Mouse (Mus musculus) lung, postnatal 10 days (tissue): ENCODE results near the gene Efna5.

Source experiments
- DNase-seq: peaks from one replicate; pipeline ENCODE4 v3.0.0; 2021

Gene Efna5

DNA sequence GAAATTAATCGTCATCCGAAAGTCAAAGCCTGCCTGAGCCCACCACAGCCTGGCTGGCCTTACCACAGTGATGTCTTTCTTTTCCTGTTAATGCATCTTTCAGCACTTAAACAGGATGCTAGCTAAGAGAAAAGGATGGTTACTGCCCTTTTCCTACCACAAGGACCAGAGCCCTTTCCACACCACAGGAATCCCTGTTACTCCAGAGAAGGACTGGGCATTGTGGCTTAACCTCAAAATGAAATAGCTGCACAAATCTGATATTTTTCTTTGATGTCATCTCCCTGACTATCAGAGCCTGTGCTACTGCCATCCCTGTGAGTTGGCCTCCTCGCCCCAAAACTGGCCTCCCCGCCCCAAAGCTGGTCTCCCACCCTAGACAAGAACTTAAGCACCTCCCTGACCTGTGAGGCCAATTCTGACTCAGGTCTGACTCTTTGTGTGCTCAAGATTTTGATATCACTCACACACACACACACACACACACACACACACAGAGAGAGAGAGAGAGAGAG, 189.9 kb downstream of the Efna5 start:
- no peak for DNase-seq

DNA sequence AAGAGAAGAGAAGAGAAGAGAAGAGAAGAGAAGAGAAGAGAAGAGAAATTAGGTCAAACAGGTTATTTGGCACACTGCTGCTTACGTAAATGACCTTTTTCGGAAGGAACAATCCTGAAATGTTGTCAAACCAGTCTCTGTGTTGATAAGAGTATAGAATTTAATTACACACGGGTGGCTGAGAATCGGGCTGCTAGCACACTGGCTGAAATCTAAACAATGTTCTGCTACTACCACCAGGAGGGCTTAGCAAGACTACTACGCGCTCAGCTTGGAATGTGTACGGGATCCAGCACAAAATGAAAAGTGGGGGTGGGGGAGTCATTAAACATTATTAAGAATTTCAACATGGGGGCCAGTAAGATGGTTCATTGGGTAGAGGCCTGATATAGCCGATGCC, 190.9 kb downstream of the Efna5 start:
- DNase-seq, result no peak

DNA sequence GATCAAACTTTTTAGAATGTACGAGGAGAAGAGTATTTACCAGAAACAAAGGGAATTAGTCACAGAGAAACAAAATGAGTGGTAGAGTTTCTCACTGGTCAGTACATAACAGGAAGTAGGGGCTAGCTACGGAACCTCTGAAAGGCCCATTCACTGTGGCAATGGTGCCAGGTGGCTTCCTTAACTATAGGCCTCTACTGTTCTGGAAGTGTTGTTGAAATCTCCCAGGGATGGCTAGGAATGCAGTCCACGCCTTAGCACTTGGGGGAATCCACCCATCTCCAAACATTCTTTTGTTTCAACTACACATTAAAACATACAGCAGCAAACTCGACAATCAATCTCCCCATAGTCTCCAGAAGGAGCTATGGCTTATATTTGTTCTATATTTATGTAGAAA, 191.5 kb downstream of the Efna5 start:
- DNase-seq, result no peak

DNA sequence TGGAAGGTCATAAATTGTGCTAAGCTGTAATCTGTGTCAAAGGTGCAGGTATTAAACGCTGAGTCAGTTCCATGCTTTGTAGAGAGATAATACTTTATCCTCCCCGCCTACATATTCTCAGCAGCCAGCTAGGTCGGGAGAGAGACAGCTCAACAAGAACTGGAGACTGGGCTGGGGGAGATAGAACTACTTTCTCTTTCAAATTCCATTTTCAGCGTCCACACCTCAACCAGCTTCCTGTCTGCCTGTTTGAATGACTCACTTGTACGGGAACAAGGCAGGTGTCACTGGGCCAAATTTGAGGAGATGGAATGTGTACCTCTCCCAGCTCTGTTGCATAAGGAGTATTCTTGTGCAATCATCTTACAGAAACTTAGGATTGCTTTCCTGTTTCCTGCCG, 193.7 kb downstream of the Efna5 start:
- DNase-seq, result peak; percentile 61

DNA sequence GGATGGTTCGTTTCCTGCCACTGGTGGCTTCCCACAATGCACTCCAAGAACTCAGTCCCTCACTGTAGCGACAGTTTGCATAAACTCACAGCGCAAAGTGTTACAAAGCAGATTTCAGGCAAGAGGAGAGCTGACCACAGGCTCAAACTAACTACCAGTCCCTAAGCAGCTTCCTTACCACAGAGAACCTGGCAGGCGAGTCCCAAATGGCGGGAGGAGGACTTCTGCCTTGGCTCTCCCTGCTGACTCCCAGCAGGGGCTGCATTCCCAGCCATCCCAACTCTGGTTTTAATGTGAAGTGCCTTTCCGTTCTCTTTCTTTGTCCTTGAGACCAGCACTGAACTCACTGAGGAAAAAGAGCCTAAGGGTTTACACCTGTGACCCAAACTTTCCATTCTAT, 195.9 kb downstream of the Efna5 start:
- DNase-seq, result no peak

DNA sequence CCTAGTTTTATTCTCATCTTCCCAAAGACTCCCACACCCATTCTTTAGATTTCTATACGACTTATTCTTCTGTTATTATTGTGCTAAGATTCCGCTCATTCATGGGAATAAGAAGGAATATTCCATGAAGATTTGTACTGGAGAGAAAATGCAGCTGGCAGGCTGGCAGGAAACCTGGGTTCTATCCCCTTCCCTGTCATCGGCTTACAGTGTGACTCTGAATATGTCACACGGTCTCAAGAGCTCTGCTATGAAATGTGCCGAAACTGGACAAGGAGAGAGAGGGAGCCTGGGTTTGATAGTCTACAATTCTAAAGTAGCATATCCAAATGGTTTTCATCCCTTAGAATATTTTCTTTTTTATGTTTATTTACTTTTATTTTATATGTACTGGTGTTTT, 198.0 kb downstream of the Efna5 start:
- no peak for DNase-seq

DNA sequence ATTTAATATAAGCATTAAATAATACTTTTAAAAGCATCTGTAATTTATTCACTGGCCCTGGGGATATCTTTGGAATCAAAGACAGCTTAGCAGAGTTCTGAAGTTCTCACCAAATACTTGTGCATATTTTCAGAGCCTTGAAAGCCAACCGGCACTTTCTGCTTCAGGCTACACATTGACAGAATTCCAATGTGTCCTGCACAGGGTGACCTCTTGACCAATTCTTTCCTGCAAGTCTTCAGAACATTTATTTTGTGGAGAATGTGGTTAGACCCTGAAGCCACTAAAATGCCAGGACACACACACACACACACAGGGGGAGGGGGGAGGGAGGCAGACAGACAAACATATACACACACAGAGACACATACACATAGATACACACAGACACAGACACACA, 199.4 kb downstream of the Efna5 start:
- no peak for DNase-seq

- no peak for DNase-seq
These were observed 200.4 kb downstream of the Efna5 start for GRCm38 (mm10) chr17:62680737-62681136.

DNA sequence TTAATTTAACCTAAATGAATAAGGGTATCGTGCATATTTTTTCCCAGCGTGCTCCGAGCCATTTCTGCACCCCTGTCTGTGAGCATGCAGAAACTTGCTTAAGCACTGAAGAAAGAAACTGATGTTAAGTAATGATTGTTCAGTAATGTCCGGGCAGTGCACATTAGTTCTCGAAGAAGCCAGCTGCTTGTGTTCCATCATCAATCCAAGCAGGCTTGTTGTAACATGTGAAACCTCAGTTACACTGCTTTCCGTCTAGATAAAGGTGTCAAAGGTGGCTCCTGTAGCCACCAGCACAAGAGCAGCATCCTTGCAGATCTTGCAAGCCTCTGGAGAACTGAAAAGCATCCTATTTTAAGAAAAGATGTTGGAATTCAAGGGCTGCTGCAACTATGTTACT, 204.3 kb downstream of the Efna5 start:
- DNase-seq, result no peak

DNA sequence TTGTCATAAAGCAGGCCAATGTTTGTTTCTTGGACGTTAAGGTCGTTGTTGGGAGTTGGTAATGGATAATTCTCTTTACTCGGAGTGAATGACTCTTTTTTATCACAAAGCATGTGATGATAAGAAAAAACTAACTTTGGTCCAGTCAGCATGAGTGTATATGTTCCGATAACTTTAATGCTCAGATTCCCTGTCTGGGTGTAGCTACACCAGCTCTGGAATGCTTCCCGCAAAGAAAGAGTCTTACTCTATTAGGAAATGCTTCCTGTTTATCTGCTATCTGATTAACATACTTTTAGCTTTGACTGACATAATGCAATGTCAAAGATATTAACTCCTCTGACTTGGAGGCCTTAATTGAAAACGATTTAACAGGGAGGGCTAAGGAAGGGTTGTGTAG, 204.7 kb downstream of the Efna5 start:
- DNase-seq, result no peak

GRCm38 (mm10) chr17:62675811-62676255, 205.3 kb downstream of the Efna5 start:
- DNase-seq, result no peak

GRCm38 (mm10) chr17:62672068-62672467, 209.0 kb downstream of the Efna5 start:
- DNase-seq, result no peak

DNA sequence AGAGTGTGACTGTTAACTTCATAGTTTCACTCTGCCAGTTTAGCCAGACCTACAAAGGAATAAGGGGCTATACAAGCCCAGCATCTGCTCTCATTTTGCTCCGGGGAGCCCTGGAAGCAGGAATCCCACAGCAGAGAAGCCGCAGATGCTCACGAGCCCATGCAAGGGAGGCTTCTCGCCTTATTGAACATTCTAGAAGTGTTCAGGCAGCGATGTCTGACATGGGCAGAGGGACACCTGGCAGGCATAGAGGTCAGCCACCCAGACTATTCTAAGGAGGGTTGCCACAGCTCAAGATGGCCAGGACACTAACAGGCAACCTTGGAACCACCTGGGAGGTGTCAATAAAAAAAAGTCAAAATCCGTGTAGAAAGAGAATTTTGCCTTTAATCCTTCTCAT, 214.4 kb downstream of the Efna5 start:
- DNase-seq, result no peak

DNA sequence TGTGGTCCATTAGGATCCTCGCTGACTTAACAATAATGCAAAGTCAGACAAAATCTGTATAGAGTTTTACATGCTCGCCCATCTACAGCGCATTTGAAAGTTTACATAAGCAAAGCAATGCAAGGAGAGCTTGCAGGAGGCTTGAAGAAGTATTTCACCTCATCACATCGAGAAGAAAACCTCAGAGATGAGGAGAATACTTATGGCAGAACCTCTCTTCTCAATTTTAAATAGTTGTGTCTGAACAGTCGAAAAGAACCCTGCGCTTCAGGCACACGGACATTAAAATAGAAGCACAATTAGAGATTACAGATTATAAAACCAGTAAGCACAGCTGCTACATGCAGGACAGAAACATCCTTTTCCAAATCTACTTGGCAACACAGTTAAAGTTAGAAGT, 215.3 kb downstream of the Efna5 start:
- DNase-seq, result no peak

- DNase-seq, result no peak
These were observed 216.4 kb downstream of the Efna5 start for GRCm38 (mm10) chr17:62664709-62665108.

DNA sequence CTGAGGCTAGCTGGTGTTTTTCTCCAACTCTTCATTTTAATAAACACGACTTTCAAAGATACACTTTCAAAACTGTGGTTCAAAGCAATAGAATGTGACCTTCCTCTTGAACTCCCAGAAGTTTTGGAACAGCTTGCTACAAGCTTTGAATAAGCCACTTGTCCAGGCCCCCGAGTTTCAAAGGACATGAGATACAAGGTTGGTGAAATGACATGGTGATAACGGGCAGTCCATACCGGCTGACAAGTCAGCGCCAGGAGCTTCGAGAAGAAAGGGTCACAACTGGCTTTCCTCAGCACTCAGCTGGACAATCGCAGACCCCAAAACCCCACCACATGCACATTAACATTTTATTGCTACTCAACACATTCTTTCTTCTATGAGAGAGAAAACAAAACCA, 219.3 kb downstream of the Efna5 start:
- DNase-seq, result no peak

DNA sequence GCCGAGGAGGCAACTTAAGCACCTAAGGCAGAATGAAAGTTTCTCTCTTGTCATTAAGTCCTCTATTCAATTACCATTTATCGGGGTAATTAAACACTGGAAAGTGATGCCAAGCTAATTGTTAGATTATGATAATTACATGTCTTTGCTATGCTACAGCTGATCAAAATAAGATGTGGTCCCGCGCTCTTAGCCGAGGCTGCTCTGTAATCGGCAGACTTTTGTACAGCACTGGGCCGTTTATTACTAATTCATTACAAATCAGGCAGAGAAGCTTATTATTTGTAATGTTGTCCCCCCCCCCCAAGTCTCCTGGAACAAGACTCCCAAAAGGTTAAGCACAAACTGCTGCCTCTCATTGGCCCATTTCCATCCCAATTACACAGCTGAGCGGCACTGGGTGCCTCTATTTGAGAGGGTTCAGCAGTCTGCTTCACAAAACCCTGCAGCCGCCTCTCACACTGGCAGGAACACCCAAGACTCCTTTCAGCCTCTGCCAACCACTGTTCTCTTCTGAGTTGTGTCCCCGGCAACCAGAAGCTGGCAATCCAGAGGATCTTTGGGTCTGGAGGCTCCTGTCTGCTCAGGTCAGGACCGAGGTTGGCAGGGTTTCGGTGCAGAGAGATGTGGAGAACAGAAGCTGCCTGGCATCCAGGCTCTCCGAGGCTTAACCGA, 221.5 kb downstream of the Efna5 start:
- no peak for DNase-seq

GRCm38 (mm10) chr17:62657832-62658630, 223.1 kb downstream of the Efna5 start:
- DNase-seq, result no peak

DNA sequence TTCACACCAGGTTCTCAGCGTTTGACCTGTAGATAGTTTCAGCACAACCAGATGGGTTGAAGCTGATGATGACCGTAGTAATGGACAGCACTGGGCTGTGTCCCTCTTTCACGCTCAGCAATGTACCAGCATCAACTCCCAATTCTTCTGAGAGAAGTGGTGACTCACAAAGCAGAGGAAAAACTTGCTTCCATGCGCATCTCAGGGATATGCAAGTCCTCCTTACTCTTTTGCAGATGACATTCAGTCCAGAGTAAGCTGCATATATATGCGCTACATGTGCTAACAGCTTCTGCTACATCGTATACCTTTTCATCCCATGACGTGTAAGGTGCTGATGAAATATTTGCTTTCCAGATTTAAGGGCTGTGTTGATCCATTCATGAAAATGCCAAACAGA, 224.1 kb downstream of the Efna5 start:
- DNase-seq, result no peak

GRCm38 (mm10) chr17:62656591-62656990, 224.5 kb downstream of the Efna5 start:
- no peak for DNase-seq

GRCm38 (mm10) chr17:62655819-62656355, 225.2 kb downstream of the Efna5 start:
- DNase-seq, result no peak

GRCm38 (mm10) chr17:62652451-62652850, 228.7 kb downstream of the Efna5 start:
- DNase-seq, result no peak

- DNase-seq, result no peak
These were observed 229.4 kb downstream of the Efna5 start for GRCm38 (mm10) chr17:62651696-62652095.
